Comparison of ENCODE assay signal across 8 mouse cellular contexts in genomic region chr15:80133682-80134449, GRCm38 (mm10). TPM values are rescaled to one million over a fixed set of nuclear protein-coding genes. Genes with fewer than 3 reads are reported as not detected.
A peak's percentile ranks its signal among the peaks of the same experiment; 100 is the strongest.
DNase-seq lines count a peak whose midpoint lies in the region; ATAC-seq and TF ChIP-seq lines count a peak whose summit lies in the region.

No protein-coding gene starts in this region.

- DNase-seq in kidney, adult 11 months, result peak; percentile 39
- DNase-seq in kidney, adult 18-20 months, result no peak
- peak; percentile 33 for DNase-seq in kidney, postnatal 0 days (ENCODE audit: low spot score)
- DNase-seq in lung, postnatal 36 days, result peak; percentile 49
- peak; percentile 25 for DNase-seq in splenic B cell, adult 2 months (ENCODE audit: low read depth, low spot score)
- DNase-seq in testis, postnatal 14 days (ENCODE audit: low spot score), result no peak

- H3K27me3 ChIP-seq in heart, embryonic 12.5 days (replicated peaks), result no peaks in the 10 kb centered on the region
- no peaks in the 10 kb centered on the region for H3K27me3 ChIP-seq in kidney, postnatal 0 days (ENCODE audit: insufficient read depth, low read length)
- no peaks in the 10 kb centered on the region for H3K27me3 ChIP-seq in splenic B cell, adult 2 months (ENCODE audit: control insufficient read depth, insufficient read depth, low read length, poor library complexity, severe bottlenecking)

- H3K4me1 ChIP-seq in cortical plate, adult 2 months (ENCODE audit: control insufficient read depth, insufficient read depth, low read length), result peaks cover 15% of the 10 kb centered on the region
- peaks cover 47% of the 10 kb centered on the region for H3K4me1 ChIP-seq in heart, embryonic 12.5 days (replicated peaks)
- peaks cover 13% of the 10 kb centered on the region for H3K4me1 ChIP-seq in kidney, postnatal 0 days (replicated peaks; ENCODE audit: insufficient read depth, low read length)

- peak overlapping the region; percentile 95 for H3K27ac ChIP-seq in cortical plate, adult 2 months (ENCODE audit: insufficient read depth, low read length)
- H3K27ac ChIP-seq in heart, embryonic 12.5 days (ENCODE audit: poor library complexity, severe bottlenecking), result peak overlapping the region; percentile 97
- H3K27ac ChIP-seq in kidney, postnatal 0 days, result peak overlapping the region; percentile 98

- peaks cover 15% of the 10 kb centered on the region for H3K36me3 ChIP-seq in heart, embryonic 12.5 days
- H3K36me3 ChIP-seq in kidney, postnatal 0 days (ENCODE audit: insufficient read depth, low read length), result no peaks in the 10 kb centered on the region
- H3K36me3 ChIP-seq in splenic B cell, adult 2 months (ENCODE audit: control insufficient read depth, insufficient read depth, low read length, poor library complexity, severe bottlenecking), result no peaks in the 10 kb centered on the region

- peak overlapping the region; percentile 88 for H3K9ac ChIP-seq in heart, embryonic 12.5 days
- peak overlapping the region; percentile 85 for H3K9ac ChIP-seq in kidney, postnatal 0 days (ENCODE audit: low read depth, low read length)

- TF ChIP-seq POLR2A in cortical plate, adult 2 months (IDR thresholded peaks at IDR 0.05; ENCODE audit: extremely low read depth, insufficient read depth, low read length), result no peak

- ATAC-seq in heart, embryonic 12.5 days (ENCODE audit: insufficient number of reproducible peaks, low FRiP score), result peak; percentile 27
- ATAC-seq in kidney, postnatal 0 days (replicated peaks; ENCODE audit: low FRiP score, low read depth), result no peak

- H3K4me2 ChIP-seq in heart, embryonic 12.5 days, result peak overlapping the region; percentile 90
- peak overlapping the region; percentile 66 for H3K4me2 ChIP-seq in kidney, postnatal 0 days (ENCODE audit: low read length)

- 0 out of 2 replicates have a peak, but pooled peaks cover 3% of the 10 kb centered on the region for H3K9me3 ChIP-seq in heart, embryonic 12.5 days (replicated peaks)
- H3K9me3 ChIP-seq in kidney, postnatal 0 days (replicated peaks; ENCODE audit: low read length), result no peaks in the 10 kb centered on the region

- WGBS in heart, embryonic 12.5 days, result 8% methylated on average over 14 of the region's 14 CpGs
- 8% methylated on average over 14 of the region's 14 CpGs for WGBS in kidney, postnatal 0 days

- no peak for TF ChIP-seq CTCF in cortical plate, adult 2 months (IDR thresholded peaks at IDR 0.05; ENCODE audit: extremely low read depth, insufficient read depth, low read length)
- TF ChIP-seq CTCF in kidney, postnatal 0 days (IDR thresholded peaks at IDR 0.05; ENCODE audit: low read depth), result no peak

- H3K4me3 ChIP-seq in cortical plate, adult 2 months (ENCODE audit: insufficient read depth, low read length), result peak overlapping the region; percentile 97
- peak overlapping the region; percentile 60 for H3K4me3 ChIP-seq in heart, embryonic 12.5 days
- H3K4me3 ChIP-seq in kidney, postnatal 0 days (replicated peaks; ENCODE audit: low read depth, low read length), result peak overlapping the region; percentile 78

RNA-seq across cellular contexts. Expression of gene Tab1, which starts 0.9 kb away (rescaled TPM):
- 33.6 and 33.8 TPM in 2 replicates for polyA plus RNA-seq in cortical plate, adult 2 months (2012; rRNA removed)
- polyA plus RNA-seq in heart, embryonic 12.5 days (2016; fragmentation: Nextera tagmentation; extraction: Ambion mirVana), result 30.5 TPM in 2 replicates
- polyA plus RNA-seq in kidney, postnatal 0 days (2015; fragmentation: Nextera tagmentation; extraction: Ambion mirVana), result 27.7 and 31.8 TPM in 2 replicates

RNA-seq across cellular contexts. Expression of gene Mgat3, which starts 39.7 kb away (rescaled TPM):
- polyA plus RNA-seq in cortical plate, adult 2 months (2012; rRNA removed), result 79.8 and 86.4 TPM in 2 replicates
- polyA plus RNA-seq in heart, embryonic 12.5 days (2016; fragmentation: Nextera tagmentation; extraction: Ambion mirVana), result 1.4 TPM in 2 replicates
- 6.7 and 7.4 TPM in 2 replicates for polyA plus RNA-seq in kidney, postnatal 0 days (2015; fragmentation: Nextera tagmentation; extraction: Ambion mirVana)

RNA-seq across cellular contexts. Expression of gene Rpl3, which starts 42.2 kb away (rescaled TPM):
- polyA plus RNA-seq in cortical plate, adult 2 months (2012; rRNA removed), result 680 and 714 TPM in 2 replicates
- 601 and 631 TPM in 2 replicates for polyA plus RNA-seq in heart, embryonic 12.5 days (2016; fragmentation: Nextera tagmentation; extraction: Ambion mirVana)
- polyA plus RNA-seq in kidney, postnatal 0 days (2015; fragmentation: Nextera tagmentation; extraction: Ambion mirVana), result 970 and 975 TPM in 2 replicates

RNA-seq across cellular contexts. Expression of gene Syngr1, which starts 42.7 kb away (rescaled TPM):
- polyA plus RNA-seq in cortical plate, adult 2 months (2012; rRNA removed), result 354 and 372 TPM in 2 replicates
- 17.2 and 19.0 TPM in 2 replicates for polyA plus RNA-seq in heart, embryonic 12.5 days (2016; fragmentation: Nextera tagmentation; extraction: Ambion mirVana)
- polyA plus RNA-seq in kidney, postnatal 0 days (2015; fragmentation: Nextera tagmentation; extraction: Ambion mirVana), result 21.8 and 24.1 TPM in 2 replicates

Comparison
In these comparisons a context has a peak if more than half of its experiments do, and no peak if none do; other contexts are left out.
1. DNase-seq: peak in kidney, adult 11 months (single experiment), kidney, postnatal 0 days (single experiment), lung, postnatal 36 days (single experiment) and splenic B cell, adult 2 months (single experiment); none in kidney, adult 18-20 months (single experiment) and testis, postnatal 14 days (single experiment).
2. Peak in every context shown above with its lines, with median percentiles within 50 percentile points of each other: H3K27ac ChIP-seq and H3K4me3 ChIP-seq.